Mouse (Mus musculus) cerebellum, adult 9-10 months (tissue): Measurements from ENCODE around the gene Arhgap6.

Experiments
- DNase-seq: peaks from one replicate; pipeline ENCODE4 v3.0.0; 2022

Gene Arhgap6

GRCm38 (mm10) chrX:169007066-169007465, 212.2 kb downstream of the Arhgap6 start:
- DNase-seq: no peak

GRCm38 (mm10) chrX:169012701-169013100, 217.8 kb downstream of the Arhgap6 start:
- no peak for DNase-seq

- no peak for DNase-seq
Observed at GRCm38 (mm10) chrX:169034390-169034789, 239.5 kb downstream of the Arhgap6 start.

GRCm38 (mm10) chrX:169036403-169037296, 241.8 kb downstream of the Arhgap6 start:
- DNase-seq: peak; percentile 2

- DNase-seq: no peak
Observed at GRCm38 (mm10) chrX:169037401-169037800, 242.5 kb downstream of the Arhgap6 start.

GRCm38 (mm10) chrX:169043872-169044271, 249.0 kb downstream of the Arhgap6 start:
- no peak for DNase-seq

GRCm38 (mm10) chrX:169047595-169047994, 252.7 kb downstream of the Arhgap6 start:
- no peak for DNase-seq

GRCm38 (mm10) chrX:169049550-169049949, 254.7 kb downstream of the Arhgap6 start:
- no peak for DNase-seq

- DNase-seq: no peak
Observed at GRCm38 (mm10) chrX:169053907-169054476, 259.1 kb downstream of the Arhgap6 start.

- no peak for DNase-seq
Observed at GRCm38 (mm10) chrX:169062555-169062954, 267.7 kb downstream of the Arhgap6 start.

GRCm38 (mm10) chrX:169065298-169065697, 270.4 kb downstream of the Arhgap6 start:
- no peak for DNase-seq

- no peak for DNase-seq
Observed at GRCm38 (mm10) chrX:169065922-169066321, 271.0 kb downstream of the Arhgap6 start.

GRCm38 (mm10) chrX:169075020-169075419, 280.1 kb downstream of the Arhgap6 start:
- no peak for DNase-seq

GRCm38 (mm10) chrX:169081609-169082008, 286.7 kb downstream of the Arhgap6 start:
- no peak for DNase-seq

- peak; percentile 20 for DNase-seq
Observed at GRCm38 (mm10) chrX:169085871-169086270, 291.0 kb downstream of the Arhgap6 start.

GRCm38 (mm10) chrX:169089221-169089620, 294.3 kb downstream of the Arhgap6 start:
- DNase-seq: no peak

GRCm38 (mm10) chrX:169094601-169095000, 299.7 kb downstream of the Arhgap6 start:
- no peak for DNase-seq

GRCm38 (mm10) chrX:169095584-169095983, 300.7 kb downstream of the Arhgap6 start:
- DNase-seq: no peak

- DNase-seq: no peak
Observed at GRCm38 (mm10) chrX:169102665-169103064, 307.8 kb downstream of the Arhgap6 start.

GRCm38 (mm10) chrX:169106048-169106622, 311.2 kb downstream of the Arhgap6 start:
- DNase-seq: no peak

- DNase-seq: no peak
Observed at GRCm38 (mm10) chrX:169107372-169107771, 312.5 kb downstream of the Arhgap6 start.

- DNase-seq: no peak
Observed at GRCm38 (mm10) chrX:169110031-169110430, 315.1 kb downstream of the Arhgap6 start.

GRCm38 (mm10) chrX:169112662-169113061, 317.8 kb downstream of the Arhgap6 start:
- DNase-seq: no peak
